Mouse (Mus musculus): ENCODE measurements around the gene A530032D15Rik. TPM values are rescaled to one million over a fixed set of nuclear protein-coding genes. Genes with fewer than 3 reads are reported as not detected.
"Not testable (repeated sequence)": the region's sequence is repeated elsewhere in the genome, so short reads cannot be mapped to it uniquely, and the experiment has no call there.

The A530032D15Rik gene
- polyA plus RNA-seq, 1 experiment from 2014 or later = not detected

DNA sequence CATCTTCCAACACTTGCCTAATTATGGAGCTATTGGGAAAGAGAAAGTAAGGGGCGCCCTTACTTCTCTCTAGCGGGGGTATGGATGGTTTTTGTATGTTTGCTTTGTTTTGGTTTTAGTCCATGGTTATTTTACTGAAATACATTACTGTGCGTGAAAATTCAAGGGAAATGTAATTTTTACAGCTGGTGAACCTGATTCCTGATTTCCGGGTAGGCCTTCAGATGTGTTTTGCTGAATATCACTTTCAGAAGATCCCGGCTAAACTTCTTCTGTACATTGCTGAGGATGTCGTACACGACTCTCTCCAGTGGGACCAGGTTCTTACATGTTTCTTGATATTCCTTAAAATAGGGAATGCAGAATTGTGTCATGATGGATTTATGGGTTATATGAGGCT lies 2.6 kb upstream of the A530032D15Rik start:
- 85% methylated on average over 7 of the region's 7 CpGs for whole genome bisulfite sequencing
- not testable (repeated sequence) for ATAC-seq (ENCODE audit: low read depth); H3K4me2 ChIP-seq (ENCODE audit: low read depth, low read length); H3K27me3 ChIP-seq (ENCODE audit: control insufficient read depth, insufficient read depth, low read depth, low read length); H3K9me3 ChIP-seq (ENCODE audit: control insufficient read depth, low read length); H3K4me3 ChIP-seq (ENCODE audit: low read length); H3K9ac ChIP-seq (ENCODE audit: low read length); H3K27ac ChIP-seq (ENCODE audit: low read length); H3K36me3 ChIP-seq (ENCODE audit: control insufficient read depth, insufficient read depth, low read length); H3K4me1 ChIP-seq (replicated peaks; ENCODE audit: control insufficient read depth, insufficient read depth, low read length)

DNA sequence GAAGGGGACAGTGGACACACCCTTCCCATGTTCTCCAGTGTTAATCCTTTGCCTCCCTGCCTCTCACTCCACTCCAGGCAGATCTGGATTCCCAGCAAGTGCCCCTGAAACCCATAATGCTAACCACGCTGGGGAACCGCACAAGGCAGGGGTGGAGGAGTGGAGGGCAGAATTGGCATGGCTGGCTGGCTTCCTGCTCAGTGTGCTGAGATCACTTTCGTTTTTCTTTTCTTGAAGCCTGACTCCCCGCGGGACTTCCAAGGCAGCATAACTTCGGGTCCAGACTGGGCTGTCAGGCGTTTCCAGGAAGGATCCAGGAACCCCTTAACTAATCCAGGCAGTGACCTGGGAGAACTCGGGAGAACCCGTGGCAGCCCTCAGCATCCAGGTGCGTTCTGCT lies 1.9 kb upstream of the A530032D15Rik start:
- H3K4me2 ChIP-seq (ENCODE audit: low read depth, low read length); H3K4me3 ChIP-seq (ENCODE audit: low read length); H3K27ac ChIP-seq (ENCODE audit: low read length); ATAC-seq (ENCODE audit: low read depth); H3K4me1 ChIP-seq (replicated peaks; ENCODE audit: control insufficient read depth, insufficient read depth, low read length); H3K27me3 ChIP-seq (ENCODE audit: control insufficient read depth, insufficient read depth, low read depth, low read length); H3K9me3 ChIP-seq (ENCODE audit: control insufficient read depth, low read length); H3K36me3 ChIP-seq (ENCODE audit: control insufficient read depth, insufficient read depth, low read length); H3K9ac ChIP-seq (ENCODE audit: low read length): not testable (repeated sequence)
- 60% methylated on average over 7 of the region's 10 CpGs for WGBS

GRCm38 (mm10) chr1:85110876-85111275 lies 1.2 kb upstream of the A530032D15Rik start:
- H3K36me3 ChIP-seq (ENCODE audit: control insufficient read depth, insufficient read depth, low read length) = not testable (repeated sequence)

GRCm38 (mm10) chr1:85106013-85106412 lies 3.6 kb downstream of the A530032D15Rik start:
- ATAC-seq (ENCODE audit: low read depth); H3K9ac ChIP-seq (ENCODE audit: low read length): not testable (repeated sequence)
- WGBS = 69% methylated on average over 5 of the region's 6 CpGs

More at GRCm38 (mm10) chr1:85110876-85111275, 1.2 kb upstream of the A530032D15Rik start:
- H3K27ac ChIP-seq (ENCODE audit: low read length); H3K4me3 ChIP-seq (ENCODE audit: low read length); H3K9ac ChIP-seq (ENCODE audit: low read length); H3K27me3 ChIP-seq (ENCODE audit: control insufficient read depth, insufficient read depth, low read depth, low read length); H3K9me3 ChIP-seq (ENCODE audit: control insufficient read depth, low read length); H3K4me1 ChIP-seq (replicated peaks; ENCODE audit: control insufficient read depth, insufficient read depth, low read length); ATAC-seq (ENCODE audit: low read depth); H3K4me2 ChIP-seq (ENCODE audit: low read depth, low read length): not testable (repeated sequence)
- 80% methylated on average over 2 of the region's 3 CpGs for WGBS

GRCm38 (mm10) chr1:85105336-85105735 lies 4.3 kb downstream of the A530032D15Rik start:
- H3K36me3 ChIP-seq (ENCODE audit: control insufficient read depth, insufficient read depth, low read length); ATAC-seq (ENCODE audit: low read depth); H3K4me3 ChIP-seq (ENCODE audit: low read length); H3K4me2 ChIP-seq (ENCODE audit: low read depth, low read length); H3K27ac ChIP-seq (ENCODE audit: low read length); H3K27me3 ChIP-seq (ENCODE audit: control insufficient read depth, insufficient read depth, low read depth, low read length); H3K9ac ChIP-seq (ENCODE audit: low read length); H3K4me1 ChIP-seq (replicated peaks; ENCODE audit: control insufficient read depth, insufficient read depth, low read length); H3K9me3 ChIP-seq (ENCODE audit: control insufficient read depth, low read length): not testable (repeated sequence)
- 67% methylated on average over 4 of the region's 4 CpGs for WGBS

More at GRCm38 (mm10) chr1:85106013-85106412, 3.6 kb downstream of the A530032D15Rik start:
- H3K4me3 ChIP-seq (ENCODE audit: low read length); H3K9me3 ChIP-seq (ENCODE audit: control insufficient read depth, low read length); H3K36me3 ChIP-seq (ENCODE audit: control insufficient read depth, insufficient read depth, low read length); H3K27ac ChIP-seq (ENCODE audit: low read length); H3K27me3 ChIP-seq (ENCODE audit: control insufficient read depth, insufficient read depth, low read depth, low read length); H3K4me2 ChIP-seq (ENCODE audit: low read depth, low read length); H3K4me1 ChIP-seq (replicated peaks; ENCODE audit: control insufficient read depth, insufficient read depth, low read length): not testable (repeated sequence)

GRCm38 (mm10) chr1:85101754-85102153 lies 7.9 kb downstream of the A530032D15Rik start:
- H3K36me3 ChIP-seq (ENCODE audit: control insufficient read depth, insufficient read depth, low read length); H3K9me3 ChIP-seq (ENCODE audit: control insufficient read depth, low read length); H3K4me2 ChIP-seq (ENCODE audit: low read depth, low read length); ATAC-seq (ENCODE audit: low read depth); H3K9ac ChIP-seq (ENCODE audit: low read length); H3K4me1 ChIP-seq (replicated peaks; ENCODE audit: control insufficient read depth, insufficient read depth, low read length); H3K27me3 ChIP-seq (ENCODE audit: control insufficient read depth, insufficient read depth, low read depth, low read length); H3K27ac ChIP-seq (ENCODE audit: low read length); H3K4me3 ChIP-seq (ENCODE audit: low read length): not testable (repeated sequence)
- 73% methylated on average over 4 of the region's 4 CpGs for WGBS

DNA sequence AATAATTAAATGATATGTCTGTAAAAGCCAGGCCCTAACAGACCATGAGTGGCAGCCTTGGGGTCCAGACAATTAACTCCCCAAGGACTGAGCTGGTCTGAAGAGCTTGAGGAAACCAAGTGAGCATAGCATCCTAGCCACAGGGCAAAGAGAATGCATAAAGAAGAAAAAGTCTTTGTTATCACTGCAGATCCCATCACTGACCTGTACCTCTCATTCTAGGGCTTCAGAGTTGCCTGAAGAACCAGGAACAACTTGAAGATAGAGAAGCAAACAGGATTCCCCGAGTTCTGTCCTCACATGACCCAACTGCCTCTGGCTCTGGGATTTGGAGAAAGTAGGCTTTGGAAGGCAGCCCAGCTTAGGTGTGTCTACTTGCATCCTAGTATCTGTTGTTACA lies 9.8 kb downstream of the A530032D15Rik start, which contains the start of gene Gm10553:
Gene Gm10553, plus strand, starts transcription at position 301 of the 400 bp plus-strand sequence.
- not testable (repeated sequence) for H3K36me3 ChIP-seq (ENCODE audit: control insufficient read depth, insufficient read depth, low read length); H3K27me3 ChIP-seq (ENCODE audit: control insufficient read depth, insufficient read depth, low read depth, low read length); H3K9me3 ChIP-seq (ENCODE audit: control insufficient read depth, low read length); H3K27ac ChIP-seq (ENCODE audit: low read length); H3K4me3 ChIP-seq (ENCODE audit: low read length); ATAC-seq (ENCODE audit: low read depth); H3K4me2 ChIP-seq (ENCODE audit: low read depth, low read length); H3K9ac ChIP-seq (ENCODE audit: low read length); H3K4me1 ChIP-seq (replicated peaks; ENCODE audit: control insufficient read depth, insufficient read depth, low read length)
- WGBS = 46% methylated on average over 1 of the region's 1 CpGs

GRCm38 (mm10) chr1:85099081-85099480 lies 10.6 kb downstream of the A530032D15Rik start:
- not testable (repeated sequence) for H3K36me3 ChIP-seq (ENCODE audit: control insufficient read depth, insufficient read depth, low read length); H3K4me3 ChIP-seq (ENCODE audit: low read length); H3K9ac ChIP-seq (ENCODE audit: low read length); H3K4me2 ChIP-seq (ENCODE audit: low read depth, low read length); H3K4me1 ChIP-seq (replicated peaks; ENCODE audit: control insufficient read depth, insufficient read depth, low read length); H3K9me3 ChIP-seq (ENCODE audit: control insufficient read depth, low read length); H3K27ac ChIP-seq (ENCODE audit: low read length); ATAC-seq (ENCODE audit: low read depth); H3K27me3 ChIP-seq (ENCODE audit: control insufficient read depth, insufficient read depth, low read depth, low read length)
- WGBS = 76% methylated on average over 6 of the region's 7 CpGs

DNA sequence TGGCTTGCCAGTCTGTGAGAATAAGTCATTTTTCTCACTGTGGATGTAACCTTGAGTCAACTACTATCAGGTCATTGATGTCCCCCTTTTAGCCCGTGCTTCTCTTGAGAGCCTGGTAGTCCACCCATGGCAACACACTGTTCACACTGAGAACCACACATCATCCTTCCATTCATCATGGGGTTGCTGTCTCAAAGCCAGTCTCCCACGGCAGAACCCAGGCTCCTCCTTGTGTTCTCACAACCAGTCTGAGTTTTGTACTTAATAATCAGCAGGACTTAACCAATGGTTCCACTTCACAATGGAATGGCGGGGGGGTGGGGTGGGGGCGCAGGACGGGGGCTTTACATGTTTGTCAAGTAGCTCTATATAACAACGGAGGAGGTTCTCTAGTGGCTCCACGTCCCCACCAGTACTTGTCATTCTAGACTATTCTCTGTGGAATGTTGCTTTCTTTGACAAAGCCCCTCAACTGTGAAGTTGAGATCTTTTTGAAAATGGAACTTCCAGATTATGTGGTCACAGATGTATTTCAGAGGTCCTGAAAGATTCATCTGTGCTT lies 16.6 kb downstream of the A530032D15Rik start:
- ATAC-seq (ENCODE audit: low read depth); H3K9me3 ChIP-seq (ENCODE audit: control insufficient read depth, low read length): not testable (repeated sequence)
- 78% methylated on average over 6 of the region's 7 CpGs for WGBS

GRCm38 (mm10) chr1:85092169-85092568 lies 17.5 kb downstream of the A530032D15Rik start:
- not testable (repeated sequence) for H3K9ac ChIP-seq (ENCODE audit: low read length); H3K9me3 ChIP-seq (ENCODE audit: control insufficient read depth, low read length); H3K4me1 ChIP-seq (replicated peaks; ENCODE audit: control insufficient read depth, insufficient read depth, low read length); H3K4me2 ChIP-seq (ENCODE audit: low read depth, low read length); H3K36me3 ChIP-seq (ENCODE audit: control insufficient read depth, insufficient read depth, low read length); H3K27ac ChIP-seq (ENCODE audit: low read length); H3K4me3 ChIP-seq (ENCODE audit: low read length); ATAC-seq (ENCODE audit: low read depth); H3K27me3 ChIP-seq (ENCODE audit: control insufficient read depth, insufficient read depth, low read depth, low read length)
- WGBS = 24% methylated on average over 1 of the region's 3 CpGs

More for the DNA sequence above, 16.6 kb downstream of the A530032D15Rik start:
- H3K4me1 ChIP-seq (replicated peaks; ENCODE audit: control insufficient read depth, insufficient read depth, low read length); H3K27me3 ChIP-seq (ENCODE audit: control insufficient read depth, insufficient read depth, low read depth, low read length); H3K27ac ChIP-seq (ENCODE audit: low read length); H3K4me2 ChIP-seq (ENCODE audit: low read depth, low read length); H3K4me3 ChIP-seq (ENCODE audit: low read length); H3K36me3 ChIP-seq (ENCODE audit: control insufficient read depth, insufficient read depth, low read length); H3K9ac ChIP-seq (ENCODE audit: low read length): not testable (repeated sequence)
